Mouse (Mus musculus): Measurements from ENCODE around the gene Dytn.

The Dytn gene

GRCm38 (mm10) chr1:63579153-63579552 lies 107.6 kb downstream of the Dytn start:
- no peak for DNase-seq (ENCODE audit: low read depth, low spot score)

DNA sequence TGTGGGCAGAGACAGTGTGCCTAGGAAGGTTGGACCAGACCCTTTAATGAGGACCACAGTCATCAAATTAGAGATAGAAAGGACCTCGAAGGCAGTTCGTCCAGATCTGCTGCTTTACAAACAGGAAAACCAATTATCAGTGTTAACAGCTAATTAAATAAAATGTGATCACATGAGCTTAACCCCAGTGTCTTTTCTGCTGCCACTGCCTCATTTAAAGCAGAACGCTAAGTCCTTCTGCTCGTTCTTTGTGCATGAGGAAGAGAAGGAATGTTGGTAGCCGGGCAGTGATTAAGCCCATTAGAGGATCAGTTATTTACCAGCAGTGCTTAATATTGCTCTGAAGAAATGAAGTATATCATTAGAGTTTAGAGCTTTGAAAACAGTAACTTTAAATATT lies 109.9 kb downstream of the Dytn start:
- DNase-seq (ENCODE audit: low read depth, low spot score): no peak

DNA sequence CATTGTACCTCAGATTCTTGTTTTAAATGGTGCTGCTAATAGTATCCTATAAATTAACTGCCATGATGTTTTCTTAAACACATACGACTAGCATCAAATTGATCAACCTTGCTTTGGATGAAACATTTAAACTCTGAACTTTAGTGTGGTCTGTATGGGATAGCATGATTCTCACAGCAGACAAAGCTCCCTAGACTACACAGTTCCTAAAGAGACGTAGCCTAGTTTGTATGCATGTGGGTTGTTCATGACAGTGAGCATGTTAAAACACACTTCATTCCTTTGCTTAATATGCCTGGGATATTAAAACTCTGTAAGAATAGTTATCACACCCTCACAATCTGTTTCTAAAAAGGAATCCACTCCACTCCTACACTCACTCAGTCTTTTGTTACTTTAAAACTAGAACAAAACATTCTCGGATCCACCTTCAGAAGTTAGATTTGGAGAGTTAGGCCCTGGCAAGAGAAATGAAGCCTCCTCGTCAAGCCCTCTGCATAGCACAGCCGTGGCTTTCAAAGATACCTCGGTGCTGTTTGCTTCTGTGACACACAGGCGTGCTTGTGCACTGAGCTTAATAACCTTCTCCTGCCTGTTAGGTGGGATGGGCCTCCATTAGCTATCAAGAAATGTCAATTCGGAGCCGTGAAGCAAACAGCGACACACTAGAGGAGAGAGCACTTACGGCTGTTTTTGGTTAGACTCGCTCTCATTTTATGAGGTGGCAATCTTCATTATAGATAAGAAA lies 112.7 kb downstream of the Dytn start:
- no peak for DNase-seq (ENCODE audit: low read depth, low spot score)

GRCm38 (mm10) chr1:63573432-63573831 lies 113.3 kb downstream of the Dytn start:
- DNase-seq (ENCODE audit: low read depth, low spot score): no peak

Data from CD4-positive, CD25-positive, alpha-beta regulatory T cell, adult 2 months (primary cell).